Mouse (Mus musculus) liver, embryonic 14.5 days (tissue): ENCODE data around the gene Cops7a. TPM values are rescaled to one million over a fixed set of nuclear protein-coding genes. Genes with fewer than 3 reads are reported as not detected.

Source experiments
- ATAC-seq: fragments of 200-750 bp; cut with Nextera tagmentation; 2 replicates; pipeline ENCODE4 v1.8.0; 2017; ENCODE audit warnings: moderate number of reproducible peaks, mild to moderate bottlenecking, moderate library complexity; ENCODE audit not compliant: insufficient read depth
- DNase-seq, 3 experiments: peaks; one replicate each; pipeline ENCODE4 v3.0.0-alpha.2; 2012 to 2013; ENCODE audit warnings: low read depth in 3 of 3, low spot score in 3 of 3
- H3K27ac ChIP-seq: fragments of 300-500 bp; sonication (generic); 2 replicates; pipeline ENCODE4 v1.5.1; 2014; ENCODE audit warnings: moderate library complexity, mild to moderate bottlenecking, control low read depth, inconsistent platforms
- H3K27me3 ChIP-seq: fragments of 300-500 bp; sonication (generic); 2 replicates; pipeline ENCODE4 v1.6.1; 2014; ENCODE audit warnings: mild to moderate bottlenecking, low read length, moderate library complexity; ENCODE audit not compliant: control insufficient read depth, insufficient read depth
- H3K36me3 ChIP-seq: fragments of 300-500 bp; sonication (generic); replicated peaks from 2 replicates; pipeline ENCODE4 v1.6.1; 2014; ENCODE audit warnings: low read depth; ENCODE audit not compliant: control insufficient read depth, insufficient read depth
- H3K4me1 ChIP-seq, 2 experiments: fragments of 200-500 bp in 1 of 2; fragments of 300-500 bp in 1 of 2; sonication (generic) in 1 of 2; replicated peaks; 2 replicates each; pipeline ENCODE4 v1.6.1; 2012 to 2014; ENCODE audit warnings: antibody characterized with exemption in 1 of 2, inconsistent platforms in 1 of 2, low read length in 1 of 2; ENCODE audit not compliant: control insufficient read depth in 2 of 2, insufficient read depth in 2 of 2
- H3K4me2 ChIP-seq: fragments of 300-500 bp; sonication (generic); 2 replicates; pipeline ENCODE4 v1.6.1; 2014; ENCODE audit warnings: low read depth, mild to moderate bottlenecking, control low read depth, moderate library complexity
- H3K4me3 ChIP-seq, 2 experiments: fragments of 200-500 bp in 1 of 2; fragments of 300-500 bp in 1 of 2; sonication (generic) in 1 of 2; 2 replicates each; pipeline ENCODE4 v1.5.1; 2012 to 2014; ENCODE audit warnings: low read depth in 2 of 2, low read length in 2 of 2, mild to moderate bottlenecking in 2 of 2, control low read depth in 1 of 2, inconsistent platforms in 1 of 2, moderate library complexity in 1 of 2; ENCODE audit not compliant: insufficient read depth in 1 of 2
- H3K9ac ChIP-seq: fragments of 300-500 bp; sonication (generic); replicated peaks from 2 replicates; pipeline ENCODE4 v1.6.1; 2014; ENCODE audit warnings: mild to moderate bottlenecking, control low read depth, moderate library complexity
- H3K9me3 ChIP-seq: fragments of 300-500 bp; sonication (generic); 2 replicates; pipeline ENCODE4 v1.6.1; 2016; ENCODE audit warnings: low read length, mixed read lengths; ENCODE audit not compliant: control insufficient read depth
- CTCF ChIP-seq: IDR thresholded peaks from 2 replicates; pipeline ENCODE4 v1.5.1; 2016; ENCODE audit warnings: antibody characterized with exemption, low read depth, control low read depth
- EP300 ChIP-seq: IDR thresholded peaks from 2 replicates; pipeline ENCODE4 v1.6.1; 2016; ENCODE audit warnings: antibody characterized with exemption, low read depth
- WGBS: fragments of 180-500 bp; shearing (Covaris S2); extraction: QIAGEN DNeasy Blood & Tissue Kit; methylation state at CpG from one replicate; pipeline ENCODE4 v1.1.7; 2014; ENCODE audit not compliant: insufficient replicate concordance; 5-methylcytosine and 5-hydroxymethylcytosine counted together
- polyA plus RNA-seq, 2 experiments: library from polyadenylated mRNA; depleted of rRNA in 1 of 2; stranded (reverse) in 1 of 2; unstranded in 1 of 2; fragments of >200 nt; fragmentation: Nextera tagmentation in 1 of 2; extraction: Ambion mirVana in 1 of 2; gene quantifications; 2 replicates each; pipeline versions ENCODE4 v1.2.1 to v1.2.3; 2012 to 2014

The Cops7a gene
- polyA plus RNA-seq, 2 experiments, result 51.5 to 57.8 TPM

DNA sequence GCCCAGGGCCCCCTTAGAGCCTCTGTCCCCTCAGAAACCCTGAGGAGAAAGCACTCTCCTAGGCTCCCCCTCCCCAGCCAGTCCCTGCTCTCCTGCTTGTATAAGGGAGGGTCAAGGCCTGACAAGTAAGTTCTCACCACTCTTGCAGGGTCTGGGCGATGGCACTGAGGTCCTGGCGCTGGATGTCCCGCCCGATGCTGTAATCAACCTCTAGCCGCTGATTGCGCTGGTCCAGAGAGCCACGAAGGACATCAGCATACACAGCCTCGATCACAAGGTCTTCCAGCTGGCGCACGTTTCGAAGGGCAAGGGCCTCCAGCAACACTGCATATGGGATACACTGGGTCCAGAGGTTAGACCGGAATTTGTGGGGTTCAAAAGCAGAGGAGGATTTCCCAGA is 4.3 kb downstream of the Cops7a start:
- Histone ChIP-seq H3K4me3 (no peak overlapping the region), H3K27me3 (no peaks in the 10 kb centered on the region), H3K27ac (no peak overlapping the region), H3K36me3 (peaks cover 15% of the 10 kb centered on the region), H3K4me2 (no peak overlapping the region), H3K9ac (no peak overlapping the region), H3K9me3 (no peaks in the 10 kb centered on the region), H3K4me1 (peaks cover 9 to 11% of the 10 kb centered on the region in 2 experiments)
- WGBS, result 78% methylated on average over 12 of the region's 12 CpGs
- TF ChIP-seq CTCF (no peak), EP300 (no peak)
- DNase-seq (no peak), ATAC-seq (no peak)

GRCm38 (mm10) chr6:124959960-124960359 is 5.4 kb downstream of the Cops7a start:
- H3K36me3 ChIP-seq, result peaks cover 15% of the 10 kb centered on the region

GRCm38 (mm10) chr6:124958127-124958526 is 7.2 kb downstream of the Cops7a start:
- Histone ChIP-seq H3K4me2 (no peak overlapping the region), H3K9me3 (no peaks in the 10 kb centered on the region), H3K36me3 (peaks cover 15% of the 10 kb centered on the region), H3K4me3 (no peak overlapping the region), H3K27ac (no peak overlapping the region), H3K27me3 (no peaks in the 10 kb centered on the region), H3K4me1 (no peaks in the 10 kb centered on the region), H3K9ac (no peak overlapping the region)
- TF ChIP-seq CTCF (no peak), EP300 (no peak)
- 71% methylated on average over 3 of the region's 3 CpGs for WGBS
- DNase-seq (no peak), ATAC-seq (no peak)

More at GRCm38 (mm10) chr6:124959960-124960359, 5.4 kb downstream of the Cops7a start:
- 85% methylated on average over 13 of the region's 13 CpGs for WGBS
- no peak overlapping the region for H3K4me3 ChIP-seq
- H3K27ac ChIP-seq, result no peak overlapping the region
- no peaks in the 10 kb centered on the region for H3K9me3 ChIP-seq
- DNase-seq (no peak), ATAC-seq (no peak)
- H3K4me1 ChIP-seq, result peaks cover 7 to 8% of the 10 kb centered on the region in 2 experiments
- no peaks in the 10 kb centered on the region for H3K27me3 ChIP-seq
- no peak for TF ChIP-seq EP300
- no peak for TF ChIP-seq CTCF
- H3K9ac ChIP-seq, result no peak overlapping the region
- H3K4me2 ChIP-seq, result no peak overlapping the region

GRCm38 (mm10) chr6:124955212-124955611 is 10.1 kb downstream of the Cops7a start:
- H3K4me1 ChIP-seq, result no peaks in the 10 kb centered on the region
- 80% methylated on average over 4 of the region's 4 CpGs for WGBS

GRCm38 (mm10) chr6:124953991-124954715 is 11.2 kb downstream of the Cops7a start:
- Histone ChIP-seq H3K27ac (no peak overlapping the region), H3K9ac (no peak overlapping the region), H3K9me3 (no peaks in the 10 kb centered on the region), H3K4me1 (no peaks in the 10 kb centered on the region), H3K4me2 (no peak overlapping the region), H3K4me3 (no peak overlapping the region), H3K36me3 (peaks cover 8% of the 10 kb centered on the region), H3K27me3 (no peaks in the 10 kb centered on the region)
- DNase-seq, result no peak
- ATAC-seq, result no peak
- no peak for TF ChIP-seq CTCF
- TF ChIP-seq EP300, result no peak
- WGBS, result 75% methylated on average over 2 of the region's 2 CpGs

More at GRCm38 (mm10) chr6:124955212-124955611, 10.1 kb downstream of the Cops7a start:
- Histone ChIP-seq H3K27me3 (no peaks in the 10 kb centered on the region), H3K36me3 (peaks cover 15% of the 10 kb centered on the region), H3K4me3 (no peak overlapping the region), H3K27ac (no peak overlapping the region), H3K9ac (no peak overlapping the region), H3K4me2 (no peak overlapping the region), H3K9me3 (no peaks in the 10 kb centered on the region)
- DNase-seq (no peak), ATAC-seq (no peak)
- no peak for TF ChIP-seq CTCF
- no peak for TF ChIP-seq EP300
